Mouse (Mus musculus) ZHBTc4 (cell line): ENCODE results near the gene Slc9c1.
A peak's percentile ranks its signal among the peaks of the same experiment; 100 is the strongest.
"Not testable (repeated sequence)": the region's sequence is repeated elsewhere in the genome, so short reads cannot be mapped to it uniquely, and the experiment has no call there.

Experiments
- DNase-seq: peaks from one replicate; pipeline ENCODE4 v3.0.0-alpha.2; 2011; ENCODE audit warnings: low read depth, low spot score

Gene Slc9c1

GRCm38 (mm10) chr16:45535009-45535408 lies at the start of gene Slc9c1:
Gene Slc9c1, plus strand, starts transcription at chr16:45535309.
- DNase-seq: no peak

DNA sequence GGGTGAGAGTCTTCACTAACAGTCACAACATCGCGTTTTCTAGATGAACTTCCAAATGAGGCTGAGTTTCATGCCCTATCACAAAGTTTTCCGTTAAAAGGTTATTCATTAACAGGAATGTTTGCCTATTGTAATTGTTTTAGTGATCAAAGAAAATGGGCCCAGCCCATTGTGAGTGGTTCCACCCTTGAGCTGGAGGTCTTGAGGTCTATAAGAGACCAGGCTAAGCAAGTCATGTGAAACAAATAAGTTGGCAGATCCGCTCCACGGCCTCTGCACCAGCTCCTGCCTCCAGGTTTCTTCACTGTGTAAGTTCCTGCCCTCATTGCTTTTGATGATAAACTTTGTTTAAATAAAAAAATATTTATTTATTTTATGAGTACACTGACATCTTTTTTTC lies 42.2 kb upstream of the Slc9c1 start, which contains the start of gene Gm609:
Gene Gm609, minus strand, starts transcription at position 43 of the 400 bp plus-strand sequence.
- no peak for DNase-seq

- DNase-seq: no peak
Observed at GRCm38 (mm10) chr16:45495326-45495725, 39.8 kb upstream of the Slc9c1 start.

DNA sequence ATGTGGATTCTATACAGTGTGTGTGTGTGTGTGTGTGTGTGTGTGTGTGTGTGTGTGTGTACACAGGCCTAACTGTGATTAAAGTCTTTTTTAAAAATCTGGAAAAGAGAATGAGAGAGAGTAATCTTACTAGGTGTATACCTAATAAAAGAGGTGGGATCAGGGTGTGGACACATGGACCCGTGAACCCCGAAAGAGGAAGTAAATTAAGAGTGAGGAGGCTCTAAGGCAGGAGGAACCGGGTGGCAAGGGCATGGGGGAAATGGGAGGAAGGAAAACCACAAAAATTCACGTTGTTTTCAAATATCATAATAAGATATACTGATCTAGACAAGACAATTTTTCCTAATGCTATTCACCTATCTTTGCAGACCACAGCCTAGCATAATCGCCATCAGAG lies 9.6 kb upstream of the Slc9c1 start:
- DNase-seq: no peak

- DNase-seq: no peak
Observed at GRCm38 (mm10) chr16:45531950-45532349, 3.2 kb upstream of the Slc9c1 start, which contains the start of gene Gm17783. Gene Gm17783, minus strand, starts transcription at chr16:45532050.

DNA sequence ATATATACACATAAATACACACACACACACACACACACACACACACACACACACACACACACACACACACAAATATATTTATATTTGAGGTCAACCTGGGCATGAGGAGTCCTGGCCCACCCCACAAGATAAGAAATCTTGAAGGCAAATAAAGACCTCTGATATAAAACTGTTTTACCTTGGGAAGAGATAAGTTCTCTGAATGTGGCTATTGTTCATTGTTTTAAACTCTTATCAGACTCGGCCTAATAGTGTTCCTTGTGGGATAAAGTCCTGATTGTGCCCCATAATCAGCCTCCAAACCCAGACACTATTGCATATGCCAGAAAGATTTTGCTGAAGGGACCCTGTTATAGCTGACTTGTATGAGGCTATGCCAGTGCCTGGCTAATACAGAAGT lies 3.2 kb downstream of the Slc9c1 start:
- not testable (repeated sequence) for DNase-seq

DNA sequence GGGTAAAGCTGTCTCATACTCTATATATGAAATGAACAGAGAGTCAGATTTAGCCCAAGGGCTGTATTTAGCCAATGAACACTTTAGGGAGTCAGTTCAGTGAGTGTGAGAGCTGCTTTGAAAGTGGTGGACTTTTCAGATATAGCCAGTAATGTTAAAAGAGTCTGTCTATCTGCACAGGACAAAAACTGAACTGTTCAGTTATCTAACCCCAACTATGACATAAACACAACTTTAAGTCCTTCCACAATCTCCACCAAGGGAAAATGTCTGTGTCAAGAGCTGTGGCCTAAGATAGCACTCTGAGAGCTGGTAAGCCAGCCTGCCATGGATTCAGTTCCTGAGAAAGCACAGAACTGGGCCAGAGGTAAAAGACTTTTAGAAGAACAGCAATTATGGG lies 7.0 kb downstream of the Slc9c1 start:
- no peak for DNase-seq

GRCm38 (mm10) chr16:45544341-45544740 lies 9.2 kb downstream of the Slc9c1 start:
- no peak for DNase-seq

DNA sequence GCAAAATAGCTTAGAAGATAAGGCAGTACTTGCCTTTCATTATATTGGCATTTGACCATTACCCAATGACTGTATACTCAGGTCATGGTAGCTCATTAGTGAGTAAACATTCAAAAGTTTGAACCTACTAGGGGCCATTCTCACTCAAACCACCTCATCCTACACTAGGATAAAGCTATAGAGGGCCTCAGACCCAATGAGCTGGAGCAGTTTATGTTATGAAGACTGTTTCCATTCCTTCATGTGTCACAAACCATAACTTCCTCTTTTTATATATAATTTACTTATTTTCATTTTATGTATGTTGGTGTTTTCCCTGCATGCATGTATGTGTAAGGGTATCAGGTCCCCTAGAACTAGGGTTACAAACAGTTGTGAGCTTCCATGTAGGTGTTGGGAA lies 12.9 kb downstream of the Slc9c1 start:
- no peak for DNase-seq

- DNase-seq: no peak
Observed at GRCm38 (mm10) chr16:45551579-45551978, 16.5 kb downstream of the Slc9c1 start.

DNA sequence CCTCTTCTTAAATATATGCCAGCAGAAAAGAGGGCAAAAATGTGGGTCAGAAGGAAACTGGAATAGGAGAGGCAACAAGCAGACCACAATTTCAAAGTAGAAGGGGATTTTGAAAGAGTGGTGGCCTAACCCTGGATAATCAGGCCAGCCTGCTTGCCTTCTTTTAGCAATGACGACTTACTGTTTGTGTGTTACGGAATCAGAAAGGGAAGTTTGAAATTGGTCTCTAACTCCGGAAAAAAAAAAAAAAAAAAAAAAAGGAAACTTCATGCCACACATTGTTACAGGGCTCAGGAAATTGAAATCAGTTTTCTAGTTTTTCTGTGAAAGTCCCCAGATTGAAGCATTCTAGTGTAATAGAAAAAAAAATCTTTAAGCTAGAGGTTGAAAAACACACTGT lies 26.6 kb downstream of the Slc9c1 start:
- DNase-seq: no peak

DNA sequence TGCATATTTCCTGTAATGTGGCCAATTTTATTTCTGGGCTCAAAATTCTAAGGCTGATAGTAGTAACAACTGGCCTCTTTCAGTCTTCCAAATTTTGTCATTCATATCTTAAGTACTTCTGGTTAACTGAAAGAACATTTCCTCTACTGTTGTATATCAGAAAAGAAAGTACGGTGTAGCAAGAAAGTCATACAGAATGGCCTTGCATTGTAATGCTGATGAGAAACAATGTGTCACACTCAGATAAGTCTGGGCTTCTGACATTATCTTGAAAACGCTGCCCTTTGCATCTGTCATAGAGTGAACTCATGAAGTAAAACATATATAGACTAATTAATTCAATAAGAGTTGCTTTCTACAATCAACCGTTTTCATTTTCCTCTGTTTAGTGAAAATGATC lies 37.2 kb downstream of the Slc9c1 start:
- DNase-seq: no peak

GRCm38 (mm10) chr16:45579883-45580282 lies 44.8 kb downstream of the Slc9c1 start:
- peak; percentile 10 for DNase-seq

GRCm38 (mm10) chr16:45582512-45582911 lies 47.4 kb downstream of the Slc9c1 start:
- peak; percentile 12 for DNase-seq

DNA sequence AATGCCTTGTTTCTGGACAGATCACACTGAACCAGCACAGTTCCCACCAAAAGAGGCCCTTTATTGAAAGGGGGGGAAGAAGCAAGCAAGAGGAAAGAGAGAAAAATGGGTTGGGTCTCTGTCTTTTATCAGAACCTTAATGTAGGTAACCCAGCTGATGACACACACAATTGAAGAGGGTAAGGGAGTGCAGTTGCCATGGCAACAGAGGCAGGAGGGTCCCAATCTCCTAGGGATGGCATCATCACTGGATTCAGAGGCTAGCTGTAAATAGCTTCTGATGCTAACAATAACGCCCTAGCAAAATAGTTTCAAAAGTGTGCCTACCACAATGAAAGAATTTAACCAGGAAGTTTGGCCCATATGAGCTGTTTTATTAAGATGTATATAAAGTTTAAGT lies 58.5 kb downstream of the Slc9c1 start:
- peak; percentile 4 for DNase-seq

GRCm38 (mm10) chr16:45595494-45595893 lies 60.4 kb downstream of the Slc9c1 start:
- no peak for DNase-seq

DNA sequence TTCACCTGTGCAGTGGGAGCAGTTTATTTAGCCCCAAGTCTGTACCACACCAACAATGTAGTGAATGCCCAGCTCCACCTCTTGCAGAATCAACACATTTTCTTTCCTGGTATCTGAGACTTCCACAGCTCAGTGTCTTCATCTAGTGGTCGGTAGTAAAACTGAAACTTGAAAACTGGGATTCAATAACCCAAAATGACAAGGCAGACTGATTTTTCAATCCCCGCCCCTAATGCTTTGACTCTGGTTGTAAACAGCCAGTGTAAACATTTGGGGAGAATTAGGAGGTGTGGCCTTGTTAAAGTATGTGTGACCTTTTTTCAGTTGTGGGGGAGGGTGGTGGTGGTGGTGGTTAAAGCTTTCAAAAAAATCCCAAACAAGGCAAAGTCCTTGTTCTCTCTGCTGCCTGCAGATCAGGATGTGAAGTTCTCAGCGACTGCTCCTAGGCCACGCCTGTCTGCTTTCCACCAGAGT lies 73.4 kb downstream of the Slc9c1 start:
- peak; percentile 5 for DNase-seq

DNA sequence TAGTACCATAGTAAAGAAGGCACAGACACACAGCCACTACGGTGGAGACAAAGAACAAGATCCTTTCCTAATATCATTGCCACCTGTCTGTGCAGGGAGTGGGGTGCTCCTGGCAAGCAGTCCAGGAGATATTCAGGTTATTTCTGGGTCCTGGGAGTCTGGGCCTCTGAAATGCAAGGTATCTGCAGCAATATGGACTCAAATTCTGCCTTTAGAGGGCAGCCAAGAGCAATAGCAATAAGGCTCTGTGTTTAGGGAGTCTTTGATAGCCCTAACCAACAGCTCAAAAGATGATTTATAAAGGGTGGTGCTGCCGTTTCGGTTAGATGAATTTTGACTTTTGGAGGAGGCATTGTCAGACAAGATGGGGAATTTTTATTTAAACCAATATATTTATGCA lies 74.2 kb downstream of the Slc9c1 start:
- DNase-seq: peak; percentile 24

DNA sequence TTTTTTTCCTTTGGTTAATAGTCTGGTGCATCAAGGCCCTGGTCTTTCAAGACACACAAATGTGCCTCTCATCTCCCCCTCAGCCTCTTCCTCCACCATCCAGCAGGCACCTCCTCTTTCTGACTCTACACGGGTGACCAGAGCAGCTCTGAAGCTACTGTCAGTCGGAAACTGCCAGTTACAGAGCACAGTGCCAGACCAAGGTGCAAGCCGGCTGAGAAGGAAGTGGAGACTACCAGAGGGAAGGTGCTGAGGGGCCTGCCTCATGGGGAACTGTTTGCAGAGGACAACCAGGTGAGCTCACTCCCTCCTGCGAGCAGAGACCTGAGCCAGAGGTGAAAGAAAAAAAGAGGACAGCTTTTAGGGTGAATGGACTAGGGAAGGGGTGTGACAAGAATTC lies 75.2 kb downstream of the Slc9c1 start, which contains the start of gene Gcsam:
Gene Gcsam, plus strand, starts transcription at position 114 of the 400 bp plus-strand sequence.
- no peak for DNase-seq

DNA sequence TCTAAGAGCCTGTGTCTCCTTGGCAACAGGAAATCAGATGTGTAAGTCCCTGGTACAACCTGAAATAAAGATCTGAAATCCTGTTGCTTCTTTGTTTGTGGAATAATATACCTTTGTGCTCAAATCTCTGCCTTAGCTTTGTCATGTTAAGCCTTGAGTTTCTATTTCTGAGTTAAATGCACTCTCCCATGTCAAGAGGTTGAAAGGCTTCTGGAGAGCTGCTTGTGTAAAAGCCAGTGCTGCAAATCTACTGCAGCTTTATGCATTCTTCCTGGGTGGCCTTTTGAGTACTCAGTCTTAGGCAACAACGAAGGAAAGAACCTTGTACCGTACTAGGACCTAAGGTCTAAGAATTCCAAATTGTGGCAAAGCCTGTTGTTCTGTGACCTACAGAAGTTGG lies 78.1 kb downstream of the Slc9c1 start:
- DNase-seq: peak; percentile 2

- DNase-seq: no peak
Observed at GRCm38 (mm10) chr16:45615944-45616343, 80.8 kb downstream of the Slc9c1 start.

- DNase-seq: no peak
Observed at GRCm38 (mm10) chr16:45619751-45620375, 84.8 kb downstream of the Slc9c1 start.

DNA sequence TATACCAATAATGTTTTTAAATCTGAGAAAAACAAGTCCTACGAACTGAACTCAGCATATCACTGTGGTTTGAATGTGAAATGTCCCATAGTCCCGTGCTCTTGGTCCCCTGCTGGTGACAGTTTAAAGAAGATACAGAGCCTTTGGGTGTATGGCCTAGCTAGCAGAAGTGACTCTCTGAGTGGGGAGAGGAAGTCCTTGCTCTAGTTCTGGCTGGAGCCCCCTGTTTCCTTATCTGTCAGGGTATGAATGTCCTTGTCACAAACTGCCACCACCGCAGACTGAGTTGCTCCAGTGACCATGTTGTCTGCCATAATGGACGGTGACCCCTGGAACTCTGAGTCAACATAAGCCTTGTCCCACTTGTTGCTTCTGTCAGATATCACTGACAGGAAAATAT lies 88.1 kb downstream of the Slc9c1 start:
- no peak for DNase-seq

DNA sequence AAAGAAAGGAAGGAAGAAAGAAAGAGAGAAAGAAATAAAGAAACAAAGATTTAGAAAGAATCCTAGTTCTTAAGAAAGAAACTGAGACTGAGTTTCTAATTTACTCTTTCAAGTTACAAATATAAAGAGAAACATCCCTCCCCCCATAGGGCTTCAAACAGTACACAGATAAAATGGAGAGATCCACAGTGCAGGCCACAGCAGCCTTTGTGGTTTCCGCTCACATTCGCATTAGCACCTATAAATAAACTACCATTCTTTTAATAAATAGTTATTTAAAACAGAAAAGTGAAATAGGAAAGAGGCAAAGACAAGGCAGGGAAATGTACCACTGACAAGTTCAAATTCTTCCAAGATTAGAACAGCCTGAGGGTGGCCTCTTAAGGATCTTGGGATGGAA lies 89.7 kb downstream of the Slc9c1 start:
- no peak for DNase-seq
